Mouse (Mus musculus) embryo, embryonic 9.5 days (tissue): Measurements from ENCODE around the gene Map4k4.

Source experiments
- DNase-seq: peaks from one replicate; pipeline ENCODE4 v3.0.0-alpha.2; 2017; ENCODE audit errors: extremely low spot score

Map4k4 gene

GRCm38 (mm10) chr1:39898686-39899085, 2.0 kb upstream of the Map4k4 start:
- no peak for DNase-seq

- peak; percentile 72 for DNase-seq
Measured at GRCm38 (mm10) chr1:39901063-39901811, 524 bp downstream of the Map4k4 start.

GRCm38 (mm10) chr1:39901851-39902703, 1.4 kb downstream of the Map4k4 start:
- peak; percentile 54 for DNase-seq

- peak; percentile 39 for DNase-seq
Measured at GRCm38 (mm10) chr1:39902704-39903151, 2.0 kb downstream of the Map4k4 start.

GRCm38 (mm10) chr1:39904720-39905119, 4.0 kb downstream of the Map4k4 start:
- no peak for DNase-seq

- DNase-seq: no peak
Measured at GRCm38 (mm10) chr1:39906921-39907320, 6.2 kb downstream of the Map4k4 start.

- no peak for DNase-seq
Measured at GRCm38 (mm10) chr1:39908976-39909375, 8.3 kb downstream of the Map4k4 start.

GRCm38 (mm10) chr1:39911446-39911845, 10.7 kb downstream of the Map4k4 start:
- no peak for DNase-seq

- DNase-seq: no peak
Measured at GRCm38 (mm10) chr1:39913256-39913655, 12.5 kb downstream of the Map4k4 start.

- no peak for DNase-seq
Measured at GRCm38 (mm10) chr1:39916144-39916543, 15.4 kb downstream of the Map4k4 start.

- DNase-seq: no peak
Measured at GRCm38 (mm10) chr1:39917855-39918516, 17.3 kb downstream of the Map4k4 start.

- no peak for DNase-seq
Measured at GRCm38 (mm10) chr1:39918517-39919115, 17.9 kb downstream of the Map4k4 start.

GRCm38 (mm10) chr1:39920616-39921015, 19.9 kb downstream of the Map4k4 start:
- DNase-seq: no peak

- no peak for DNase-seq
Measured at GRCm38 (mm10) chr1:39921996-39922395, 21.3 kb downstream of the Map4k4 start.

GRCm38 (mm10) chr1:39922714-39923113, 22.0 kb downstream of the Map4k4 start:
- DNase-seq: no peak

GRCm38 (mm10) chr1:39923395-39924337, 23.0 kb downstream of the Map4k4 start:
- DNase-seq: no peak

GRCm38 (mm10) chr1:39931055-39931454, 30.3 kb downstream of the Map4k4 start:
- no peak for DNase-seq

- DNase-seq: no peak
Measured at GRCm38 (mm10) chr1:39932216-39932739, 31.6 kb downstream of the Map4k4 start.

GRCm38 (mm10) chr1:39932922-39933321, 32.2 kb downstream of the Map4k4 start:
- no peak for DNase-seq

- no peak for DNase-seq
Measured at GRCm38 (mm10) chr1:39934954-39935353, 34.2 kb downstream of the Map4k4 start.
